Mouse (Mus musculus): Measurements from ENCODE around the gene Best2.

- no peak; the same call in 1 of the 2 replicates for TF ChIP-seq POLR2A (IDR thresholded peaks at IDR 0.05; ENCODE audit: borderline replicate concordance, extremely low read depth, low read depth, low read length)
- no peak for TF ChIP-seq CTCF (IDR thresholded peaks at IDR 0.05; ENCODE audit: insufficient read depth, low read length)
Measured at GRCm38 (mm10) chr8:84984294-84985048, 29.9 kb downstream of the Best2 start.
